Mouse (Mus musculus): ENCODE measurements around the gene Rrbp1. TPM values are rescaled to one million over a fixed set of nuclear protein-coding genes. Genes with fewer than 3 reads are reported as not detected.
A peak's percentile ranks its signal among the peaks of the same experiment; 100 is the strongest.

Rrbp1 gene
- total and polyA plus RNA-seq, 2 experiments from 2014 or later, result 29.9 to 34.4 TPM

GRCm38 (mm10) chr2:144019971-144020370 lies 8.9 kb upstream of the Rrbp1 start:
- H3K9ac ChIP-seq (replicated peaks; ENCODE audit: low read length), result no peak overlapping the region
- H3K4me1 ChIP-seq (ENCODE audit: insufficient read depth, low read length), result no peaks in the 10 kb centered on the region
- no peaks in the 10 kb centered on the region for H3K36me3 ChIP-seq (ENCODE audit: insufficient read depth, low read length)
- H3K4me2 ChIP-seq (ENCODE audit: low read depth, low read length), result no peak overlapping the region
- no peak overlapping the region for H3K4me3 ChIP-seq (ENCODE audit: low read length)
- H3K9me3 ChIP-seq (ENCODE audit: low read length), result no peaks in the 10 kb centered on the region
- H3K27ac ChIP-seq, result no peak overlapping the region
- DNase-seq (ENCODE audit: low spot score), result no peak
- no peak for ATAC-seq
- no peaks in the 10 kb centered on the region for H3K27me3 ChIP-seq (ENCODE audit: insufficient read depth, low read length)
- TF ChIP-seq CTCF (IDR thresholded peaks at IDR 0.05; ENCODE audit: low read depth), result no peak
- 81% methylated on average over 2 of the region's 2 CpGs for WGBS

- Histone ChIP-seq H3K27me3 (ENCODE audit: insufficient read depth, low read length) (no peaks in the 10 kb centered on the region), H3K9me3 (ENCODE audit: low read length) (no peaks in the 10 kb centered on the region), H3K4me1 (ENCODE audit: insufficient read depth, low read length) (no peaks in the 10 kb centered on the region; the same call in 1 of the 2 replicates), H3K9ac (replicated peaks; ENCODE audit: low read length) (no peak overlapping the region), H3K4me3 (ENCODE audit: low read length) (no peak overlapping the region), H3K4me2 (ENCODE audit: low read depth, low read length) (no peak overlapping the region), H3K27ac (no peak overlapping the region), H3K36me3 (ENCODE audit: insufficient read depth, low read length) (no peaks in the 10 kb centered on the region)
- WGBS, result 91% methylated on average over 9 of the region's 9 CpGs
- no peak for DNase-seq (ENCODE audit: low spot score)
- ATAC-seq, result no peak
- no peak for TF ChIP-seq CTCF (IDR thresholded peaks at IDR 0.05; ENCODE audit: low read depth)
These were observed 4.8 kb upstream of the Rrbp1 start for GRCm38 (mm10) chr2:144015861-144016260.

- H3K27me3 ChIP-seq (ENCODE audit: insufficient read depth, low read length), result no peaks in the 10 kb centered on the region
- DNase-seq (ENCODE audit: low spot score), result peak; percentile 75
- peak; percentile 29 for TF ChIP-seq CTCF (IDR thresholded peaks at IDR 0.05; ENCODE audit: low read depth)
- H3K4me1 ChIP-seq (ENCODE audit: insufficient read depth, low read length), result no peaks in the 10 kb centered on the region; the same call in 1 of the 2 replicates
- H3K4me2 ChIP-seq (ENCODE audit: low read depth, low read length), result no peak overlapping the region
- ATAC-seq, result no peak
- no peak overlapping the region for H3K9ac ChIP-seq (replicated peaks; ENCODE audit: low read length)
- no peaks in the 10 kb centered on the region for H3K36me3 ChIP-seq (ENCODE audit: insufficient read depth, low read length)
- H3K4me3 ChIP-seq (ENCODE audit: low read length), result no peak overlapping the region
- H3K27ac ChIP-seq, result peak overlapping the region; percentile 32; the same call in 1 of the 2 replicates
- no peaks in the 10 kb centered on the region for H3K9me3 ChIP-seq (ENCODE audit: low read length)
- 16% methylated on average over 5 of the region's 5 CpGs for WGBS
These were observed 3.4 kb upstream of the Rrbp1 start for GRCm38 (mm10) chr2:144014481-144014880.

- Histone ChIP-seq H3K27me3 (ENCODE audit: insufficient read depth, low read length) (no peaks in the 10 kb centered on the region), H3K36me3 (ENCODE audit: insufficient read depth, low read length) (no peaks in the 10 kb centered on the region), H3K4me2 (ENCODE audit: low read depth, low read length) (no peak overlapping the region), H3K9ac (replicated peaks; ENCODE audit: low read length) (no peak overlapping the region), H3K4me1 (ENCODE audit: insufficient read depth, low read length) (no peaks in the 10 kb centered on the region; the same call in 1 of the 2 replicates), H3K9me3 (ENCODE audit: low read length) (no peaks in the 10 kb centered on the region), H3K27ac (peak overlapping the region; percentile 32; the same call in 1 of the 2 replicates), H3K4me3 (ENCODE audit: low read length) (no peak overlapping the region)
- 70% methylated on average over 11 of the region's 11 CpGs for WGBS
- no peak for TF ChIP-seq CTCF (IDR thresholded peaks at IDR 0.05; ENCODE audit: low read depth)
- DNase-seq (ENCODE audit: low spot score) (no peak), ATAC-seq (no peak)
These were observed 3.0 kb upstream of the Rrbp1 start for GRCm38 (mm10) chr2:144014051-144014450.

GRCm38 (mm10) chr2:144010282-144011044 lies 600 bp downstream of the Rrbp1 start:
- Histone ChIP-seq H3K27me3 (ENCODE audit: insufficient read depth, low read length) (no peaks in the 10 kb centered on the region), H3K4me3 (ENCODE audit: low read length) (peak overlapping the region; percentile 92), H3K4me2 (ENCODE audit: low read depth, low read length) (peak overlapping the region; percentile 66), H3K27ac (peak overlapping the region; percentile 91), H3K9ac (replicated peaks; ENCODE audit: low read length) (peak overlapping the region; percentile 76), H3K9me3 (ENCODE audit: low read length) (no peaks in the 10 kb centered on the region), H3K36me3 (ENCODE audit: insufficient read depth, low read length) (no peaks in the 10 kb centered on the region), H3K4me1 (ENCODE audit: insufficient read depth, low read length) (no peaks in the 10 kb centered on the region; the same call in 1 of the 2 replicates)
- DNase-seq (ENCODE audit: low spot score), result peak; percentile 81
- ATAC-seq, result no peak; the same call in 1 of the 2 replicates
- under 1% methylated on average over 71 of the region's 107 CpGs for WGBS
- peak; percentile 61 for TF ChIP-seq CTCF (IDR thresholded peaks at IDR 0.05; ENCODE audit: low read depth)

- H3K27ac ChIP-seq, result peak overlapping the region; percentile 91
- WGBS, result 5% methylated on average over 30 of the region's 30 CpGs
- ATAC-seq (no peak), DNase-seq (ENCODE audit: low spot score) (no peak)
- no peaks in the 10 kb centered on the region for H3K36me3 ChIP-seq (ENCODE audit: insufficient read depth, low read length)
- no peak for TF ChIP-seq CTCF (IDR thresholded peaks at IDR 0.05; ENCODE audit: low read depth)
- no peaks in the 10 kb centered on the region; the same call in none of the 2 replicates for H3K4me1 ChIP-seq (ENCODE audit: insufficient read depth, low read length)
- peak overlapping the region; percentile 66 for H3K4me2 ChIP-seq (ENCODE audit: low read depth, low read length)
- peak overlapping the region; percentile 92 for H3K4me3 ChIP-seq (ENCODE audit: low read length)
- no peaks in the 10 kb centered on the region for H3K9me3 ChIP-seq (ENCODE audit: low read length)
- H3K27me3 ChIP-seq (ENCODE audit: insufficient read depth, low read length), result no peaks in the 10 kb centered on the region
- H3K9ac ChIP-seq (replicated peaks; ENCODE audit: low read length), result peak overlapping the region; percentile 76
These were observed 1.3 kb downstream of the Rrbp1 start for GRCm38 (mm10) chr2:144009551-144010281.
